Mouse (Mus musculus): ENCODE measurements around the gene Slc48a1.

DNA sequence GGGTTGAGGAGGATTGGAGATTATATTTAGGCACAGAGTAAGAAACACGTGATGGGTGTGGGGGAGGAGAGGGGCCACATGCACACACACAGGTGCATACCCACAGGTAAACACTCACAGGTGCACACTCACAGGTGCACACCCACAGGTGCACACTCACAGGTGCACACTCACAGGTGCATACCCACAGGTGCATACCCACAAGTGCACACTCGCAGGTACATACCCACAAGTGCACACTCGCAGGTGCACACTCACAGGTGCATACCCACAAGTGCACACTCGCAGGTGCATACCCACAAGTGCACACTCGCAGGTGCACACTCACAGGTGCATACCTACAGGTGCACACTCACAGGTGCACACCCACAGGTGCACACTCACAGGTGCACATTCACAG lies 32.1 kb downstream of the Slc48a1 start:
- TF ChIP-seq CTCF (IDR thresholded peaks at IDR 0.05; ENCODE audit: insufficient read depth, low read depth, low read length) (no peak), POLR2A (IDR thresholded peaks at IDR 0.05; ENCODE audit: insufficient read depth, low read depth, low read length) (no peak)
